Mouse (Mus musculus): ENCODE results near the gene Cab39l. TPM values are rescaled to one million over a fixed set of nuclear protein-coding genes. Genes with fewer than 3 reads are reported as not detected.

The Cab39l gene
- polyA plus RNA-seq, 1 experiment from 2014 or later, result 23.0 TPM

Other genes with a start within 250 kb of the Cab39l start
- 16.0 and 16.7 TPM in 2 replicates for gene Rcbtb1, start 239.8 kb upstream of the Cab39l start, polyA plus RNA-seq (2015; fragmentation: Nextera tagmentation; extraction: Ambion mirVana)
- gene Gm6904, start 180.8 kb upstream of the Cab39l start, polyA plus RNA-seq (2015; fragmentation: Nextera tagmentation; extraction: Ambion mirVana), result not detected in 2 replicates
- gene Phf11a, start 143.4 kb upstream of the Cab39l start, polyA plus RNA-seq (2015; fragmentation: Nextera tagmentation; extraction: Ambion mirVana), result 0.25 and 0.43 TPM in 2 replicates
- 0.46 and 1.0 TPM in 2 replicates for gene Phf11b, start 99.6 kb upstream of the Cab39l start, polyA plus RNA-seq (2015; fragmentation: Nextera tagmentation; extraction: Ambion mirVana)
- 2.7 and 4.6 TPM in 2 replicates for gene Phf11d, start 75.5 kb upstream of the Cab39l start, polyA plus RNA-seq (2015; fragmentation: Nextera tagmentation; extraction: Ambion mirVana)
- gene Phf11c, start 45.6 kb upstream of the Cab39l start, polyA plus RNA-seq (2015; fragmentation: Nextera tagmentation; extraction: Ambion mirVana), result 0.41 and 0.53 TPM in 2 replicates
- gene Setdb2, start 88 bp upstream of the Cab39l start, polyA plus RNA-seq (2015; fragmentation: Nextera tagmentation; extraction: Ambion mirVana), result 5.8 and 6.2 TPM in 2 replicates
- gene Cdadc1, start 157.0 kb downstream of the Cab39l start, polyA plus RNA-seq (2015; fragmentation: Nextera tagmentation; extraction: Ambion mirVana), result 34.5 and 36.0 TPM in 2 replicates
- gene Shisa2, start 184.3 kb downstream of the Cab39l start, polyA plus RNA-seq (2015; fragmentation: Nextera tagmentation; extraction: Ambion mirVana), result 9.1 and 12.2 TPM in 2 replicates

Measured in heart, embryonic 16.5 days (tissue).